Mouse (Mus musculus): ENCODE measurements at regions not wholly inside any gene's neighbourhood (a gene's known extent, or its start where the extent isn't known, plus 50 kb on each side); places are given as distances from the start of the nearest gene placed in this dataset.
A peak's percentile ranks its signal among the peaks of the same experiment; 100 is the strongest.

GRCm38 (mm10) chr15:18189622-18190308, 629.0 kb upstream of the Cdh10 start:
- peak; percentile 76 for ATAC-seq
- TF ChIP-seq CTCF (IDR thresholded peaks at IDR 0.05; ENCODE audit: low read depth): no peak
- DNase-seq: peak; percentile 64
- Histone ChIP-seq H3K27ac (ENCODE audit: low read depth, low read length) (no peak overlapping the region), H3K9me3 (ENCODE audit: low read length) (no peaks in the 10 kb centered on the region), H3K4me2 (ENCODE audit: low read depth) (no peak overlapping the region), H3K27me3 (ENCODE audit: insufficient read depth, low read length) (no peaks in the 10 kb centered on the region), H3K4me3 (ENCODE audit: low read depth, low read length) (no peak overlapping the region), H3K9ac (no peak overlapping the region), H3K4me1 (ENCODE audit: insufficient read depth) (no peaks in the 10 kb centered on the region), H3K36me3 (ENCODE audit: insufficient read depth) (no peaks in the 10 kb centered on the region)
- WGBS: 19% methylated on average over 5 of the region's 5 CpGs

GRCm38 (mm10) chr15:18190490-18190889, 628.3 kb upstream of the Cdh10 start:
- H3K4me3 ChIP-seq (ENCODE audit: low read depth, low read length): no peak overlapping the region
- H3K4me1 ChIP-seq (ENCODE audit: insufficient read depth): no peaks in the 10 kb centered on the region
- no peaks in the 10 kb centered on the region for H3K9me3 ChIP-seq (ENCODE audit: low read length)
- H3K27me3 ChIP-seq (ENCODE audit: insufficient read depth, low read length): no peaks in the 10 kb centered on the region
- TF ChIP-seq CTCF (IDR thresholded peaks at IDR 0.05; ENCODE audit: low read depth): no peak
- no peak overlapping the region for H3K4me2 ChIP-seq (ENCODE audit: low read depth)
- no peak for DNase-seq
- no peak overlapping the region for H3K9ac ChIP-seq
- H3K36me3 ChIP-seq (ENCODE audit: insufficient read depth): no peaks in the 10 kb centered on the region
- no peak for ATAC-seq
- H3K27ac ChIP-seq (ENCODE audit: low read depth, low read length): no peak overlapping the region
- WGBS: 44% methylated on average over 1 of the region's 1 CpGs

- Histone ChIP-seq H3K4me3 (ENCODE audit: low read depth, low read length) (no peak overlapping the region), H3K9ac (no peak overlapping the region), H3K36me3 (ENCODE audit: insufficient read depth) (no peaks in the 10 kb centered on the region), H3K27me3 (ENCODE audit: insufficient read depth, low read length) (no peaks in the 10 kb centered on the region), H3K27ac (ENCODE audit: low read depth, low read length) (no peak overlapping the region), H3K4me2 (ENCODE audit: low read depth) (no peak overlapping the region), H3K4me1 (ENCODE audit: insufficient read depth) (no peaks in the 10 kb centered on the region), H3K9me3 (ENCODE audit: low read length) (no peaks in the 10 kb centered on the region)
- ATAC-seq (peak; percentile 51), DNase-seq (peak; percentile 51)
- TF ChIP-seq CTCF (IDR thresholded peaks at IDR 0.05; ENCODE audit: low read depth): no peak
- 52% methylated on average over 2 of the region's 2 CpGs for WGBS
These were observed 607.6 kb upstream of the Cdh10 start for GRCm38 (mm10) chr15:18211102-18211501.

- ATAC-seq (no peak), DNase-seq (no peak)
- H3K27ac ChIP-seq (ENCODE audit: low read depth, low read length): no peak overlapping the region
- no peak overlapping the region for H3K9ac ChIP-seq
- no peaks in the 10 kb centered on the region for H3K4me1 ChIP-seq (ENCODE audit: insufficient read depth)
- H3K4me2 ChIP-seq (ENCODE audit: low read depth): no peak overlapping the region
- H3K9me3 ChIP-seq (ENCODE audit: low read length): no peaks in the 10 kb centered on the region
- no peaks in the 10 kb centered on the region for H3K27me3 ChIP-seq (ENCODE audit: insufficient read depth, low read length)
- H3K4me3 ChIP-seq (ENCODE audit: low read depth, low read length): no peak overlapping the region
- 0 out of 2 replicates have a peak, but pooled peaks have one; percentile 11 for TF ChIP-seq CTCF (IDR thresholded peaks at IDR 0.05; ENCODE audit: low read depth)
- H3K36me3 ChIP-seq (ENCODE audit: insufficient read depth): no peaks in the 10 kb centered on the region
These were observed 598.8 kb upstream of the Cdh10 start for GRCm38 (mm10) chr15:18219913-18220312.

All from forebrain, postnatal 0 days (tissue).